Comparison of ENCODE assay signal across 10 mouse cellular contexts in the genomic region with DNA sequence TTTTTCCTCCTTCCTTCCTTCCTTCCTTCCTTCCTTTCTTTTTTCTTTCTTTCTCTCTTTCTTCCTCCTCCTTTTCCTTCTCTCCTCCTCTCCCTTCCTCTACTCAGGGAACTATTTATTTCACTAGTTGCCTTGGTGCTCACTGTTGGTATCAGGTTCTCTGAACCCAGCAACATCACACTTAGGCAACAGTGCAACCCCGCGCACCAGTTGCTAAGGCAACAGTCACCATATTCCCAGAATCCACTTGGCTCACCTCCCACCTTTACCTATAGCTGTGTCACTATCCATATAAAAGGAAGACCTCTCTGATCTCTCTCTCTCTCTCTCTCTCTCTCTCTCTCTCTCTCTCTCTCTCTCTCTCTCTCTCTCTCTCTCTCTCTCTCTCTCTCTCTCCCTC. TPM values are rescaled to one million over a fixed set of nuclear protein-coding genes. Genes with fewer than 3 reads are reported as not detected.
DNase-seq lines count a peak whose midpoint lies in the region; TF ChIP-seq lines count a peak whose summit lies in the region.
"Not testable (repeated sequence)": the region's sequence is repeated elsewhere in the genome, so short reads cannot be mapped to it uniquely, and the experiment has no call there.
"Had no signal": no experiment of that assay in that cellular context is flagged by ENCODE, and none has a peak within 500 bp of the region (broad histone marks: within the 10 kb centered on the region; RNA-seq: fewer than 3 reads in every experiment).

No protein-coding gene starts in this region.

- H3K27me3 ChIP-seq in ES-Bruce4 (ENCODE audit: control insufficient read depth, insufficient read depth, low read length, poor library complexity, severe bottlenecking): not testable (repeated sequence)

- H3K36me3 ChIP-seq in ES-Bruce4 (ENCODE audit: control insufficient read depth, insufficient read depth, low read length, poor library complexity, severe bottlenecking); ES-E14 (ENCODE audit: control insufficient read depth, insufficient read depth, low read length, poor library complexity, severe bottlenecking): not testable (repeated sequence)

- in situ Hi-C loops in ES-E14 (cut with MboI; ENCODE audit: low sequenced_read_pairs in 2 of 2, unreplicated experiment in 2 of 2): not testable (repeated sequence)

- not testable (repeated sequence) for TF ChIP-seq EP300 in ES-Bruce4 (IDR thresholded peaks at IDR 0.05; ENCODE audit: insufficient read depth, low read depth, low read length)

- H3K4me3 ChIP-seq in ES-Bruce4 (ENCODE audit: low read depth, low read length); ES-E14 (ENCODE audit: insufficient read depth in 1 of 2, low read depth in 1 of 2, low read length in 2 of 2, poor library complexity in 1 of 2, severe bottlenecking in 1 of 2): not testable (repeated sequence)

- TF ChIP-seq POLR2A in ES-Bruce4 (IDR thresholded peaks at IDR 0.05; ENCODE audit: insufficient read depth, low read length): not testable (repeated sequence)

- not testable (repeated sequence) for TF ChIP-seq CTCF in ES-Bruce4 (IDR thresholded peaks at IDR 0.05; ENCODE audit: low read depth, low read length)

- H3K27ac ChIP-seq in ES-Bruce4 (ENCODE audit: insufficient read depth, low read length) (peak overlapping the region; percentile 31), ES-E14 (ENCODE audit: insufficient read depth, low read depth, low read length, poor library complexity, severe bottlenecking) (peak overlapping the region; percentile 78)

- H3K9ac ChIP-seq in ES-Bruce4 (ENCODE audit: low read depth, poor library complexity, severe bottlenecking); ES-E14 (ENCODE audit: insufficient read depth, low read depth, low read length, poor library complexity, severe bottlenecking): not testable (repeated sequence)

- peaks cover 16% of the 10 kb centered on the region for H3K4me1 ChIP-seq in ES-Bruce4 (ENCODE audit: control insufficient read depth, insufficient read depth, low read length)
- H3K4me1 ChIP-seq in ES-E14 (ENCODE audit: control insufficient read depth in 2 of 2, insufficient read depth in 2 of 2, low read length in 2 of 2, poor library complexity in 1 of 2): peaks cover 4 to 36% of the 10 kb centered on the region in 2 experiments

- not testable (repeated sequence) for H3K9me3 ChIP-seq in ES-Bruce4 (replicated peaks; ENCODE audit: control insufficient read depth, insufficient read depth, low read length, poor library complexity, severe bottlenecking); ES-E14 (ENCODE audit: control insufficient read depth, insufficient read depth, low read depth, low read length)

- peak; percentile 77 for DNase-seq in ES-CJ7 (ENCODE audit: low read depth, low spot score)
- DNase-seq in ES-E14 (ENCODE audit: low read depth, low spot score): not testable (repeated sequence)
- peak; percentile 72 for DNase-seq in R1 (ENCODE audit: low read depth, low spot score)

RNA-seq across cellular contexts. Expression of a gene that starts 19.5 kb away (rescaled TPM):
- polyA plus RNA-seq in ES-Bruce4 (2011; ENCODE audit: insufficient read depth, insufficient read length, low read depth, missing spikeins): not detected in 2 replicates
- total RNA-seq in ES-E14 (2012; rRNA removed): 0.26 TPM in 1 of 2 replicates, not detected in the other
- total RNA-seq: CH12.LX, MEL had no signal
- polyA plus RNA-seq: activated CD4-positive, CD25-positive, alpha-beta regulatory T cell, adult 4 months; C2C12; CD4-positive, CD25-positive, alpha-beta regulatory T cell, adult 4 months; G1E had no signal

RNA-seq across cellular contexts. Expression of a gene that starts 40.4 kb away (rescaled TPM):
- 94.4 and 106 TPM in 2 replicates for polyA plus RNA-seq in ES-Bruce4 (2011; ENCODE audit: insufficient read depth, insufficient read length, low read depth, missing spikeins)
- total RNA-seq in ES-E14 (2012; rRNA removed): 17.5 and 19.3 TPM in 2 replicates

RNA-seq across cellular contexts. Expression of a gene that starts 54.5 kb away (rescaled TPM):
- 1.5 and 1.8 TPM in 2 replicates for polyA plus RNA-seq in ES-Bruce4 (2011; ENCODE audit: insufficient read depth, insufficient read length, low read depth, missing spikeins)
- 1.1 and 2.3 TPM in 2 replicates for total RNA-seq in ES-E14 (2012; rRNA removed)
